Mouse (Mus musculus): ENCODE data around the gene Ccdc92b. TPM values are rescaled to one million over a fixed set of nuclear protein-coding genes. Genes with fewer than 3 reads are reported as not detected.
"Not testable (repeated sequence)": the region's sequence is repeated elsewhere in the genome, so short reads cannot be mapped to it uniquely, and the experiment has no call there.

The Ccdc92b gene
- 0.41 and 0.72 TPM in 2 replicates for polyA plus RNA-seq (2016; fragmentation: Nextera tagmentation; extraction: Ambion mirVana)

- H3K36me3 ChIP-seq (replicated peaks), result no peaks in the 10 kb centered on the region
- H3K9me3 ChIP-seq, result no peaks in the 10 kb centered on the region
- under 1% methylated on average over 56 of the region's 63 CpGs for WGBS
- peak within 1 kb of the TSS; percentile 58 for H3K4me3 ChIP-seq
- H3K4me1 ChIP-seq, result peaks cover 13% of the 10 kb centered on the region
- peak; percentile 87 for DNase-seq (ENCODE audit: extremely low spot score, low spot score)
- H3K27me3 ChIP-seq (ENCODE audit: poor library complexity, severe bottlenecking), result peaks cover 52% of the 10 kb centered on the region
- H3K27ac ChIP-seq, result peak within 1 kb of the TSS; percentile 70
These were observed at the start of gene Ccdc92b for GRCm38 (mm10) chr11:74619201-74619955. Gene Ccdc92b, plus strand, starts transcription at chr11:74619605.

GRCm38 (mm10) chr11:74569735-74570134 is 49.7 kb upstream of the Ccdc92b start:
- Histone ChIP-seq H3K36me3 (replicated peaks) (no peaks in the 10 kb centered on the region), H3K27ac (no peak overlapping the region), H3K4me3 (no peak overlapping the region), H3K4me1 (peaks cover 7% of the 10 kb centered on the region; the same call in 1 of the 2 replicates), H3K9me3 (no peaks in the 10 kb centered on the region), H3K27me3 (ENCODE audit: poor library complexity, severe bottlenecking) (no peaks in the 10 kb centered on the region)
- DNase-seq (ENCODE audit: extremely low spot score, low spot score), result no peak
- 79% methylated on average over 6 of the region's 6 CpGs for WGBS

- Histone ChIP-seq H3K27ac (no peak overlapping the region), H3K4me1 (peaks cover 13% of the 10 kb centered on the region), H3K27me3 (ENCODE audit: poor library complexity, severe bottlenecking) (no peaks in the 10 kb centered on the region), H3K36me3 (replicated peaks) (no peaks in the 10 kb centered on the region), H3K4me3 (no peak overlapping the region), H3K9me3 (no peaks in the 10 kb centered on the region)
- DNase-seq (ENCODE audit: extremely low spot score, low spot score), result no peak
- 73% methylated on average over 6 of the region's 6 CpGs for WGBS
These were observed 46.8 kb upstream of the Ccdc92b start for GRCm38 (mm10) chr11:74572459-74573061.

GRCm38 (mm10) chr11:74574768-74575434 is 44.5 kb upstream of the Ccdc92b start:
- H3K4me3 ChIP-seq, result no peak overlapping the region
- no peak overlapping the region for H3K27ac ChIP-seq
- WGBS, result 86% methylated on average over 4 of the region's 4 CpGs
- peaks cover 13% of the 10 kb centered on the region for H3K4me1 ChIP-seq
- no peaks in the 10 kb centered on the region for H3K27me3 ChIP-seq (ENCODE audit: poor library complexity, severe bottlenecking)
- DNase-seq (ENCODE audit: extremely low spot score, low spot score), result no peak
- no peaks in the 10 kb centered on the region for H3K36me3 ChIP-seq (replicated peaks)
- no peaks in the 10 kb centered on the region for H3K9me3 ChIP-seq

- 0 out of 2 replicates have a peak overlapping the region, but pooled peaks have one; percentile 12 for H3K27ac ChIP-seq
- WGBS, result 91% methylated on average over 3 of the region's 3 CpGs
- no peaks in the 10 kb centered on the region for H3K9me3 ChIP-seq
- DNase-seq (ENCODE audit: extremely low spot score, low spot score), result no peak
- H3K36me3 ChIP-seq (replicated peaks), result no peaks in the 10 kb centered on the region
- H3K4me3 ChIP-seq, result no peak overlapping the region
- H3K4me1 ChIP-seq, result peaks cover 13% of the 10 kb centered on the region
- H3K27me3 ChIP-seq (ENCODE audit: poor library complexity, severe bottlenecking), result no peaks in the 10 kb centered on the region
These were observed 43.5 kb upstream of the Ccdc92b start for GRCm38 (mm10) chr11:74575940-74576339.

- Histone ChIP-seq H3K9me3 (no peaks in the 10 kb centered on the region), H3K27ac (no peak overlapping the region), H3K4me3 (no peak overlapping the region), H3K27me3 (ENCODE audit: poor library complexity, severe bottlenecking) (no peaks in the 10 kb centered on the region), H3K36me3 (replicated peaks) (no peaks in the 10 kb centered on the region), H3K4me1 (peaks cover 13% of the 10 kb centered on the region)
- 81% methylated on average over 3 of the region's 3 CpGs for WGBS
- DNase-seq (ENCODE audit: extremely low spot score, low spot score), result no peak
These were observed 42.3 kb upstream of the Ccdc92b start for GRCm38 (mm10) chr11:74577068-74577467.

- H3K9me3 ChIP-seq; H3K27me3 ChIP-seq (ENCODE audit: poor library complexity, severe bottlenecking); H3K27ac ChIP-seq; H3K36me3 ChIP-seq (replicated peaks); H3K4me1 ChIP-seq; H3K4me3 ChIP-seq; DNase-seq (ENCODE audit: extremely low spot score, low spot score): not testable (repeated sequence)
- WGBS, result 61% methylated on average over 4 of the region's 4 CpGs
These were observed 38.1 kb upstream of the Ccdc92b start for GRCm38 (mm10) chr11:74581333-74581732.

GRCm38 (mm10) chr11:74582464-74582863 is 36.9 kb upstream of the Ccdc92b start:
- DNase-seq (ENCODE audit: extremely low spot score, low spot score), result no peak
- no peak overlapping the region for H3K27ac ChIP-seq
- no peaks in the 10 kb centered on the region for H3K36me3 ChIP-seq (replicated peaks)
- 84% methylated on average over 3 of the region's 3 CpGs for WGBS
- H3K9me3 ChIP-seq, result no peaks in the 10 kb centered on the region
- H3K27me3 ChIP-seq (ENCODE audit: poor library complexity, severe bottlenecking), result peaks cover 16% of the 10 kb centered on the region
- no peaks in the 10 kb centered on the region for H3K4me1 ChIP-seq
- no peak overlapping the region for H3K4me3 ChIP-seq

GRCm38 (mm10) chr11:74583824-74584349 is 35.5 kb upstream of the Ccdc92b start:
- Histone ChIP-seq H3K36me3 (replicated peaks) (no peaks in the 10 kb centered on the region), H3K4me1 (no peaks in the 10 kb centered on the region), H3K27me3 (ENCODE audit: poor library complexity, severe bottlenecking) (peaks cover 31% of the 10 kb centered on the region), H3K4me3 (no peak overlapping the region), H3K27ac (no peak overlapping the region), H3K9me3 (no peaks in the 10 kb centered on the region)
- no peak for DNase-seq (ENCODE audit: extremely low spot score, low spot score)
- 79% methylated on average over 7 of the region's 7 CpGs for WGBS

- no peaks in the 10 kb centered on the region for H3K9me3 ChIP-seq
- WGBS, result 66% methylated on average over 10 of the region's 10 CpGs
These were observed 34.3 kb upstream of the Ccdc92b start for GRCm38 (mm10) chr11:74584946-74585723.

GRCm38 (mm10) chr11:74586401-74586800 is 33.0 kb upstream of the Ccdc92b start:
- no peaks in the 10 kb centered on the region for H3K36me3 ChIP-seq (replicated peaks)
- 67% methylated on average over 5 of the region's 5 CpGs for WGBS
- H3K4me3 ChIP-seq, result no peak overlapping the region
- H3K27me3 ChIP-seq (ENCODE audit: poor library complexity, severe bottlenecking), result peaks cover 56% of the 10 kb centered on the region
- DNase-seq (ENCODE audit: extremely low spot score, low spot score), result no peak
- H3K27ac ChIP-seq, result no peak overlapping the region
- peaks cover 13% of the 10 kb centered on the region for H3K4me1 ChIP-seq
- no peaks in the 10 kb centered on the region for H3K9me3 ChIP-seq

More at GRCm38 (mm10) chr11:74584946-74585723, 34.3 kb upstream of the Ccdc92b start:
- Histone ChIP-seq H3K4me1 (peaks cover 8% of the 10 kb centered on the region), H3K27me3 (ENCODE audit: poor library complexity, severe bottlenecking) (peaks cover 43% of the 10 kb centered on the region), H3K4me3 (no peak overlapping the region), H3K36me3 (replicated peaks) (no peaks in the 10 kb centered on the region), H3K27ac (no peak overlapping the region)
- no peak for DNase-seq (ENCODE audit: extremely low spot score, low spot score)
